Mouse (Mus musculus) bone marrow, adult 2 months (tissue): ENCODE measurements at regions not wholly inside any gene's neighbourhood (a gene's known extent, or its start where the extent isn't known, plus 50 kb on each side); places are given as distances from the start of the nearest gene placed in this dataset.

Source experiments
- CTCF ChIP-seq: fragments of 200-500 bp; IDR thresholded peaks from 2 replicates; pipeline ENCODE4 v1.5.1; 2011; ENCODE audit warnings: low read length, control low read depth; ENCODE audit not compliant: control insufficient read depth, insufficient read depth
- POLR2A ChIP-seq: fragments of 200-500 bp; IDR thresholded peaks from 2 replicates; pipeline ENCODE4 v1.6.1; 2011; ENCODE audit warnings: low read depth, mild to moderate bottlenecking, control low read depth, low read length, borderline replicate concordance; ENCODE audit not compliant: control insufficient read depth

DNA sequence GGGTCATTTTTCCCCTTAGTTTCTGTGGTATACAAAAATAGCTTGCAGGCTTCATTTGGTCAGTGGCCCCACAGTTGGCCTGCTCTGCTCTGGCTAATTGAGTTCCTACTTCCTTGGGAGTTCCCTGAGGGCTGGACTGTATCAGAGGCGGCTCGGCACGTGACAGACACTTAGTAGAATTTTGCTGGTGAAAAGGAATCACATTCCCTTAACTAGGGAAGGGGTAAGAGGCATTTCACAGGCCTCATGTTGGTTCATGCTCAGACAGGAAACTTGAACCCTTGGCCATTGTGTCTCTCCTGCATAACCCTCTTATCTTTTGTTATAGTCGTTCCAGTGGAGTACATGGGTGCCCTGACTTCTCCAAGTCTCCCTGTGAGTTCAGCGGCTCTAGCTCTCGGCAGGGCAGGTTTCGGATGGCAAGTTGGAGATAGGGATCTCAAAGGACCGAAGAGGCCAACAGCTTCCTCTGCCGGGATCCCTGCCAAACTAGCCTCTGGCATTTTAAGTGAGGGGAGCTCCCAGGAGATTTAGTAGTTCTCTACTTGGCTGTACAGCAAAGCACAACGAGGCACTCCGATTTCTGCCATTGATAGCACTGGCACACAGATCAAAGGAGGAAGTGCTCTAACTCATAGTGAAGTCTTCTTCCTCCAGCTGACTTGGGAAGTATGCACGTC, 72.0 kb upstream of the Parp11 start:
- TF ChIP-seq CTCF, result no peak
- no peak for TF ChIP-seq POLR2A
